Mouse (Mus musculus) heart, adult 18-20 months (tissue): ENCODE measurements around the gene Ugcg. TPM values are rescaled to one million over a fixed set of nuclear protein-coding genes. Genes with fewer than 3 reads are reported as not detected.
"Not testable (repeated sequence)": the region's sequence is repeated elsewhere in the genome, so short reads cannot be mapped to it uniquely, and the experiment has no call there.

Experiments
- DNase-seq, 2 experiments: peaks; one replicate each; pipeline ENCODE4 v3.0.0; 2021 to 2022; ENCODE audit warnings: mixed read lengths in 1 of 2
- total RNA-seq, 2 experiments: library from RNA; stranded (reverse); gene quantifications; 2 replicates each; pipeline ENCODE4 v1.2.3; 2021

The Ugcg gene
- total RNA-seq, 2 experiments from 2014 or later: 11.7 to 14.6 TPM

GRCm38 (mm10) chr4:59258771-59259170 lies 69.7 kb downstream of the Ugcg start:
- DNase-seq: no peak

GRCm38 (mm10) chr4:59259806-59260205 lies 70.7 kb downstream of the Ugcg start:
- DNase-seq: no peak

- no peak for DNase-seq
Measured at GRCm38 (mm10) chr4:59260871-59261515, 71.9 kb downstream of the Ugcg start.

- DNase-seq: not testable (repeated sequence)
Measured at GRCm38 (mm10) chr4:59261582-59261981, 72.5 kb downstream of the Ugcg start.

GRCm38 (mm10) chr4:59262156-59262555 lies 73.1 kb downstream of the Ugcg start:
- DNase-seq: no peak

- DNase-seq: no peak
Measured at GRCm38 (mm10) chr4:59263418-59263817, 74.4 kb downstream of the Ugcg start.

- DNase-seq: no peak
Measured at GRCm38 (mm10) chr4:59264611-59265095, 75.6 kb downstream of the Ugcg start.

GRCm38 (mm10) chr4:59265182-59265581 lies 76.1 kb downstream of the Ugcg start:
- DNase-seq: no peak

GRCm38 (mm10) chr4:59265631-59266030 lies 76.6 kb downstream of the Ugcg start:
- DNase-seq: peak in 1 of 2 experiments; percentile 54

Other genes starting within 250 kb of the Ugcg start
- gene Zkscan16, start 245.6 kb upstream of the Ugcg start, total RNA-seq: under 1 TPM; 0.15 to 0.39 TPM
- gene Ptgr1, start 202.1 kb upstream of the Ugcg start, total RNA-seq: 1 to 10 TPM; 3.0 to 3.7 TPM
- gene Dnajc25, start 194.2 kb upstream of the Ugcg start, total RNA-seq: 10 to 100 TPM; 19.8 to 22.3 TPM
- 1 to 10 TPM; 4.2 to 4.4 TPM for gene Gm20503, start 186.0 kb upstream of the Ugcg start, total RNA-seq
- 10 to 100 TPM; 13.4 to 15.5 TPM for gene Gng10, start 154.2 kb upstream of the Ugcg start, total RNA-seq
- not detected for gene AI481877, start 50.3 kb upstream of the Ugcg start, total RNA-seq
- gene Susd1, start 249.4 kb downstream of the Ugcg start, total RNA-seq: 1 to 10 TPM in 1 of 2 experiments, under 1 TPM in 1; 0.95 to 1.4 TPM